Mouse (Mus musculus) MEL (cell line): Measurements from ENCODE around the gene Rabgap1l. TPM values are rescaled to one million over a fixed set of nuclear protein-coding genes. Genes with fewer than 3 reads are reported as not detected.
A peak's percentile ranks its signal among the peaks of the same experiment; 100 is the strongest.

Experiments used
- DNase-seq: peaks from one replicate; pipeline ENCODE4 v3.0.0; 2011; ENCODE audit warnings: low read depth, low spot score
- H3K27ac ChIP-seq: 2 replicates; pipeline ENCODE4 v1.5.1; 2012; ENCODE audit warnings: low read depth, mild to moderate bottlenecking, control low read depth, low read length, moderate library complexity; ENCODE audit not compliant: control insufficient read depth
- H3K27me3 ChIP-seq, 2 experiments: fragments of 150-350 bp in 1 of 2; sonication (generic) in 1 of 2; 2 replicates each; pipeline ENCODE4 v1.6.1; 2012; ENCODE audit warnings: low read length in 2 of 2, mild to moderate bottlenecking in 2 of 2, improper control_type of control experiment in 1 of 2, moderate library complexity in 1 of 2; ENCODE audit not compliant: insufficient read depth in 2 of 2, control insufficient read depth in 1 of 2
- H3K36me3 ChIP-seq, 2 experiments: 2 replicates each; pipeline ENCODE4 v1.6.1; 2012 to 2014; ENCODE audit warnings: low read length in 2 of 2, improper control_type of control experiment in 1 of 2, inconsistent platforms in 1 of 2, mild to moderate bottlenecking in 1 of 2; ENCODE audit not compliant: insufficient read depth in 2 of 2, control insufficient read depth in 1 of 2
- H3K4me1 ChIP-seq, 2 experiments: fragments of 150-350 bp in 1 of 2; sonication (generic) in 1 of 2; 2 replicates each; pipeline ENCODE4 v1.6.1; 2012; ENCODE audit warnings: low read length in 2 of 2, improper control_type of control experiment in 1 of 2, mild to moderate bottlenecking in 1 of 2; ENCODE audit not compliant: insufficient read depth in 2 of 2, control insufficient read depth in 1 of 2
- H3K4me3 ChIP-seq, 2 experiments: fragments of 150-350 bp in 1 of 2; sonication (generic) in 1 of 2; 2 replicates each; pipeline ENCODE4 v1.5.1; 2012; ENCODE audit warnings: low read depth in 2 of 2, low read length in 2 of 2, mild to moderate bottlenecking in 2 of 2, moderate library complexity in 2 of 2, control low read depth in 1 of 2, improper control_type of control experiment in 1 of 2; ENCODE audit not compliant: control insufficient read depth in 1 of 2, insufficient read depth in 1 of 2
- H3K79me2 ChIP-seq: 2 replicates; pipeline ENCODE4 v1.6.1; 2012; ENCODE audit warnings: mild to moderate bottlenecking, low read length, moderate library complexity; ENCODE audit not compliant: control insufficient read depth, poor library complexity, insufficient read depth
- H3K9ac ChIP-seq: 2 replicates; pipeline ENCODE4 v1.6.1; 2012; ENCODE audit warnings: low read depth, mild to moderate bottlenecking, control low read depth, low read length, moderate library complexity; ENCODE audit not compliant: control insufficient read depth, poor library complexity, severe bottlenecking
- H3K9me3 ChIP-seq: fragments of 150-350 bp; sonication (generic); replicated peaks from 2 replicates; pipeline ENCODE4 v1.6.1; 2012; ENCODE audit warnings: mild to moderate bottlenecking, low read length, improper control_type of control experiment, moderate library complexity; ENCODE audit not compliant: insufficient read depth
- BHLHE40 ChIP-seq: IDR thresholded peaks from 2 replicates; pipeline ENCODE4 v1.6.1; 2012; ENCODE audit warnings: low read depth, mild to moderate bottlenecking, inconsistent platforms, low read length, improper control_type of control experiment, borderline replicate concordance
- CTCF ChIP-seq, 3 experiments: IDR thresholded peaks in 2 of 3; conservative IDR thresholded peaks in 1 of 3; 2 replicates each; pipeline ENCODE4 v1.5.1; 2011 to 2012; ENCODE audit warnings: low read length in 3 of 3, low read depth in 2 of 3, mild to moderate bottlenecking in 2 of 3, improper control_type of control experiment in 1 of 3, inconsistent platforms in 1 of 3, mixed read lengths in 1 of 3, moderate library complexity in 1 of 3; ENCODE audit not compliant: control insufficient read depth in 1 of 3, insufficient read depth in 1 of 3, poor library complexity in 1 of 3, severe bottlenecking in 1 of 3
- EP300 ChIP-seq, 2 experiments: IDR thresholded peaks; 2 replicates each; pipeline ENCODE4 v1.6.1; 2011; ENCODE audit warnings: improper control_type of control experiment in 2 of 2, low read length in 2 of 2, low read depth in 1 of 2, mild to moderate bottlenecking in 1 of 2
- ETS1 ChIP-seq: IDR thresholded peaks from 2 replicates; pipeline ENCODE4 v1.6.1; 2012; ENCODE audit warnings: low read depth, mild to moderate bottlenecking, inconsistent platforms, low read length, improper control_type of control experiment, moderate library complexity
- GATA1 ChIP-seq: IDR thresholded peaks from 2 replicates; pipeline ENCODE4 v1.6.1; 2011; ENCODE audit warnings: low read depth, low read length, improper control_type of control experiment
- HCFC1 ChIP-seq: IDR thresholded peaks from 2 replicates; pipeline ENCODE4 v1.6.1; 2012; ENCODE audit warnings: low read depth, mild to moderate bottlenecking, inconsistent platforms, low read length, improper control_type of control experiment, moderate library complexity
- MAX ChIP-seq: IDR thresholded peaks from 2 replicates; pipeline ENCODE4 v1.6.1; 2011; ENCODE audit warnings: low read length, improper control_type of control experiment
- MAZ ChIP-seq: IDR thresholded peaks from 2 replicates; pipeline ENCODE4 v1.6.1; 2012; ENCODE audit warnings: low read depth, mild to moderate bottlenecking, inconsistent platforms, low read length, improper control_type of control experiment
- POLR2AphosphoS2 ChIP-seq: IDR thresholded peaks from 2 replicates; pipeline ENCODE4 v1.6.1; 2011; ENCODE audit warnings: low read length, improper control_type of control experiment
- POLR2AphosphoS5 ChIP-seq: IDR thresholded peaks from 2 replicates; pipeline ENCODE4 v1.6.1; 2012; ENCODE audit warnings: low read depth, borderline replicate concordance, mild to moderate bottlenecking, inconsistent platforms, low read length, moderate library complexity, mixed read lengths
- RAD21 ChIP-seq: IDR thresholded peaks from 2 replicates; pipeline ENCODE4 v1.6.1; 2011; ENCODE audit warnings: mild to moderate bottlenecking, low read depth, low read length, improper control_type of control experiment
- RCOR1 ChIP-seq: IDR thresholded peaks from 2 replicates; pipeline ENCODE4 v1.6.1; 2012; ENCODE audit warnings: low read depth, mild to moderate bottlenecking, inconsistent platforms, low read length, improper control_type of control experiment
- SMC3 ChIP-seq: IDR thresholded peaks from 2 replicates; pipeline ENCODE4 v1.6.1; 2011; ENCODE audit warnings: low read depth, low read length, improper control_type of control experiment
- TAL1 ChIP-seq: IDR thresholded peaks from 2 replicates; pipeline ENCODE4 v1.6.1; 2012; ENCODE audit warnings: mild to moderate bottlenecking, inconsistent platforms, low read length, moderate library complexity, mixed read lengths
- TCF12 ChIP-seq: IDR thresholded peaks from 2 replicates; pipeline ENCODE4 v1.6.1; 2014; ENCODE audit warnings: low read depth, mild to moderate bottlenecking, inconsistent platforms, low read length, improper control_type of control experiment, moderate library complexity
- USF2 ChIP-seq, 2 experiments: IDR thresholded peaks; 2 replicates each; pipeline ENCODE4 v1.6.1; 2011 to 2012; ENCODE audit warnings: improper control_type of control experiment in 2 of 2, low read length in 2 of 2, borderline replicate concordance in 1 of 2, inconsistent platforms in 1 of 2, low read depth in 1 of 2, mild to moderate bottlenecking in 1 of 2; ENCODE audit not compliant: insufficient read depth in 1 of 2
- ZC3H11A ChIP-seq: IDR thresholded peaks from 2 replicates; pipeline ENCODE4 v1.6.1; 2012; ENCODE audit warnings: low read depth, mild to moderate bottlenecking, inconsistent platforms, low read length, improper control_type of control experiment
- ZNF384 ChIP-seq: IDR thresholded peaks from 2 replicates; pipeline ENCODE4 v1.6.1; 2012; ENCODE audit warnings: low read depth, mild to moderate bottlenecking, inconsistent platforms, low read length, improper control_type of control experiment
- polyA plus RNA-seq, 2 experiments: library from polyadenylated mRNA; stranded (reverse) in 1 of 2; unstranded in 1 of 2; fragments of >175 nt in 1 of 2; fragments of >200 nt in 1 of 2; gene quantifications; 2 replicates each; pipeline versions ENCODE4 v1.2.1 to v1.2.4; 2012; ENCODE audit warnings: low replicate concordance in 2 of 2, low read depth in 1 of 2; ENCODE audit not compliant: insufficient read length in 2 of 2, insufficient read depth in 1 of 2, missing spikeins in 1 of 2
- total RNA-seq: library from RNA; depleted of rRNA; stranded (reverse); fragments of 300-350 nt; gene quantifications from 2 replicates; pipeline ENCODE4 v1.2.3, GENCODE M21; 2012

The Rabgap1l gene
- total and polyA plus RNA-seq, 3 experiments, result 24.1 to 26.2 TPM; not detected in 1

DNA sequence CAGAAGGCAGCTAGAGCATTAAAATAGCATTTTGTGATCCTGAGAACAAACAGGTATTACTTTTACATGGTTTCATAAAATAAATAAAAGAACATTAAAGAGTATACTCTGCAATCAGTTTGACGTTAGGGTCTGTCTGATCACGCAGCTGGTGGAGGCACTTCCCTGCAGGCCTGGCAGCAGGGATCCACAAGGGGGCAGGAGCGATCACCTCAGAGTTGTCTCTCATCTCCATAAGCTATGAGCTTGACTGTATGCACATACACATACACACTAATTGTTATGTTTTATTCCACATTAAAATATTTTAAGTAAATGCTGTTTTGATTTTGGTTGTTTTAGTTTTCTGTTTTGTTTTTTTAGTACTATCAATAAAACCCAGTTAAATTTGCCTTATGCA lies 34.8 kb downstream of the Rabgap1l start:
- TF ChIP-seq CTCF (IDR thresholded peaks at IDR 0.05 in 2 of 3, conservative IDR thresholded peaks at IDR 0.05 in 1 of 3; ENCODE audit: control insufficient read depth in 1 of 3, insufficient read depth in 1 of 3, low read depth in 2 of 3, low read length in 3 of 3, poor library complexity in 1 of 3, severe bottlenecking in 1 of 3) (peak; percentile 57 to 85 (median 80)), RAD21 (peak; percentile 61), HCFC1 (no peak), POLR2AphosphoS5 (no peak), ZC3H11A (peak; percentile 52), MAZ (no peak), MAX (no peak), EP300 (IDR thresholded peaks at IDR 0.05; ENCODE audit: low read depth in 1 of 2, low read length in 2 of 2) (no peak), SMC3 (peak; percentile 87), ZNF384 (no peak), POLR2AphosphoS2 (no peak), BHLHE40 (no peak)
- TF ChIP-seq, all 39 proteins: peak for 4
- H3K79me2 ChIP-seq, result peaks cover 10% of the 10 kb centered on the region
- no peaks in the 10 kb centered on the region for H3K9me3 ChIP-seq
- no peaks in the 10 kb centered on the region for H3K27me3 ChIP-seq
- DNase-seq, result peak; percentile 73
- no peak overlapping the region for H3K27ac ChIP-seq
- H3K9ac ChIP-seq, result no peak overlapping the region
- no peak overlapping the region for H3K4me3 ChIP-seq
- peaks cover 2 to 12% of the 10 kb centered on the region in 2 experiments; a peak in 3 of 4 replicates for H3K36me3 ChIP-seq
- peaks cover 3% of the 10 kb centered on the region in 2 experiments; a peak in 1 of 4 replicates for H3K4me1 ChIP-seq

DNA sequence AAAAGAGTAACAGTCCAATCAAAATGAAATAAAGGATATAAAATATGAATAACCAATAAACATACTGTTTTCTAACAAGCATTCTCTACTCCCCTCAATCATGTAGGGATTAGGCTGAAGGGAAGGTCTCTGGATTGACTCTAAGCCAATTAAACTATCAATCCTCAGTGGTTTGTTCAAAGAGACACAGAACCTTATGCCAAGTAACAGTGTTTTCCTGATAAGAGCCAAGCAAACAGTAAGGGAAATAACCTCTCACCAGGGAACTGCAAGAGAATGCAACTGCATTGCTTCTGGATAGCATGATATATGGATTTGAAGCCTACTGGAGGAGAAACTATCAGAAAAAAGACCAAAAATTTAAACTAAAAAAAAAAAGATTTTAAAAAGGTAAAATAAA lies 37.7 kb downstream of the Rabgap1l start:
- no peak overlapping the region for H3K4me3 ChIP-seq
- DNase-seq, result peak; percentile 46
- H3K79me2 ChIP-seq, result peaks cover 12% of the 10 kb centered on the region
- peaks cover 2 to 10% of the 10 kb centered on the region in 2 experiments; a peak in 3 of 4 replicates for H3K36me3 ChIP-seq
- H3K4me1 ChIP-seq, result peaks cover 3% of the 10 kb centered on the region in 2 experiments; a peak in 2 of 4 replicates
- TF ChIP-seq ETS1 (peak; percentile 23; the same call in 1 of the 2 replicates), GATA1 (peak; percentile 73), TAL1 (no peak), RCOR1 (peak; percentile 82; the same call in 1 of the 2 replicates), TCF12 (peak; percentile 73), USF2 (IDR thresholded peaks at IDR 0.05; ENCODE audit: borderline replicate concordance in 1 of 2, insufficient read depth in 1 of 2, low read depth in 1 of 2, low read length in 2 of 2) (no peak), EP300 (IDR thresholded peaks at IDR 0.05; ENCODE audit: low read depth in 1 of 2, low read length in 2 of 2) (peak; percentile 75 to 78; a peak in 3 of 4 replicates)
- H3K27ac ChIP-seq, result no peak overlapping the region
- no peaks in the 10 kb centered on the region for H3K27me3 ChIP-seq
- no peak overlapping the region for H3K9ac ChIP-seq
- H3K9me3 ChIP-seq, result no peaks in the 10 kb centered on the region
